Mouse (Mus musculus): ENCODE measurements around the gene Rbpjl.

DNA sequence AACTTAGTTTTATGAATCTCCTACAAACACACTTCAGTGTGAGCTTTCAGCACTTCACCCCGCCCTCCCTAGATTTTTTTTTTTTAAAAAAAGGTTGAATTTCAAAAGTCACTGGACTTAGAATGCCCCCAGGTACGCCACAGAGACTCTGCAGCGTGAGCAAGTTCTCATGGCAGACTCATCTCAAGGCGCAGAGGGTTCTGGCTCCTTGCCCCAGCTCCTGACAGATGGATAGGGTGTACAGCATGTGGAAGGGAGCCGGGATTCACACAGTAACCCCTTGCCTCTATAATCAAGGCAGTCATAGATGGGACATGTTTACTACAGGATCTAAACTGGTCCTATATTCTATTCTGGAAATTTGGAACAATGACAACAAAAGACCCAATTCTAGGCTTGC, 22.5 kb downstream of the Rbpjl start:
- no peak for TF ChIP-seq ZC3H11A (IDR thresholded peaks at IDR 0.05; ENCODE audit: borderline replicate concordance, low read depth, low read length)
- TF ChIP-seq MAFK (IDR thresholded peaks at IDR 0.05; ENCODE audit: insufficient read depth, low read depth, low read length), result no peak
